Mouse (Mus musculus) testis, adult 10 weeks (tissue): ENCODE data around the gene Edc3. TPM values are rescaled to one million over a fixed set of nuclear protein-coding genes. Genes with fewer than 3 reads are reported as not detected.

Experiments
- polyA plus RNA-seq: library from polyadenylated mRNA; stranded (reverse); fragments of 350-450 nt; fragmentation: Illumina TruSeq; extraction: RNeasy Lipid Tissue Mini Kit (QIAGEN cat#74804); gene quantifications from one replicate; pipeline ENCODE4 v1.2.3, GENCODE M21; 2014; ENCODE audit warnings: low read depth, low replicate concordance

Gene Edc3
- 3.5 TPM for polyA plus RNA-seq

DNA sequence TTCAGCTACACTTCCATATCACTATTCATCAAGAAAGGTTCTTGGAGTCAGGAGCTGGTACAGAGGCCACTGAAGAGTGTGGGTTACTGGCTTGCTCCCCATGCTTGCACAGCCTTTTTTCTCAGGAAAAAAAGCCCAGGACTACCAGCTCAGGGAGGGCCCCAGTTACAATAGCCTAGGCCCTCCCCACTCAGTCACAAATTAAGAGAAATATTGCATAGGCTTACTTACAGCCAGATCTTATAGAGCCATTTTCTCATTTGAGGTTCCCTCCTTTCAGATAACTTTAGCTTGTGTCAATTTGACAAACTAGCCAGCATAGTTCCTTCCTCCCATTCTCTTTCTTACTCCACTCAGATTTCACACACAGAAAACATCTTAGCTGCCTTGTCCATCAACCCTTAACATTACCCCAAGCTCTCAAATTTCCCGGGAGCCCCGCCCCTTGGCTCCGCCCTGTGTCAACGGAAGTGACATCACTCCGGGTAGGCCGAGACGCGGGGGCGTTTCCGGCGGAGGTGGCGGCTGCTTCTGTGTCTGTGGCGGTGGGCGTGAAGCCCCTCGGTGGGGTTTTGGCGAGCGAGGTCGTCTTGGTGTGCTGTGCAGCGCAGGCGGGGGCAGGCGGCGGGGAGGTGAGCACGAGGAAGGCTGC, at the start of gene Edc3:
Gene Edc3, plus strand, starts transcription at position 473 of the 652 bp plus-strand sequence.

DNA sequence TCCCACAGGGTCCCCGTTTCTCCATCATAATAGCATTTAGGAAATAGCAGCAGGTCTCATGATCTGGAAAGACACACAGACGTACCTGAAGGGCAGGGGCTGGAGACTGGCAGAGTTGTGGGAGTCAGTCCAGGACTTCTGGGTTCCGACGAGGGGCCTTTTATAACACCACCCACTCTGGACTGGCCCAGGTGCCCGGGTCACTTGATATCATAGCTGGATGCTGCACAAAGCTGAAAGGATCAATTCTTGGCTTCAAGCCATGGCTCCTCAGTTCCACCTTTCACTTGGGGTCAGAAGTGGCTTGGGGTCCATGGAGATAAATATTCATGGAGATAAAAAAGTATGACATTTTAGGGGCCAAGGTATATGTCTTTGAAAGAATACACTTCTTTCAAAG, 24.8 kb upstream of the Edc3 start, which contains the start of gene Cyp1a2:
Gene Cyp1a2, minus strand, starts transcription at position 184 of the 400 bp plus-strand sequence.

DNA sequence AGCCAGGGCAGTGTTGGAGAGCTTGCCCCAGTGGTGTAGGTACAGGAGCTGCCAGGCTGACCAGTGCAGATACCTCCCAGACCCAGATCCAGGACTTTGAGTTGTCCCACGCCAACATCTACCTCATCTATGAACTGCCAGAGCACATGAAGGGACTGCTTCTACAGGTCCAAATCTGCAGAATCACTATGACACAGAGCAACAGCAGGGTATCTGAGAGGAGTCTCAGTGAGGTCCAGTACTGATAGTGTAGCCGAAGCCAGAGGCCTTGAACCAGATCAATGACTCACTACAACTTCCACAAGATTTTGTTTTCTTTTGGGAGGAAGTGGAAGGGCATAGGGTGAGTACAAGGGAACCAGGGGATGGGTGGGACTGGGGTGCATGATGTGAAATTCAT, 20.6 kb upstream of the Edc3 start, which contains the start of gene Cyp1a1:
Gene Cyp1a1, plus strand, starts transcription at position 178 of the 400 bp plus-strand sequence.

DNA sequence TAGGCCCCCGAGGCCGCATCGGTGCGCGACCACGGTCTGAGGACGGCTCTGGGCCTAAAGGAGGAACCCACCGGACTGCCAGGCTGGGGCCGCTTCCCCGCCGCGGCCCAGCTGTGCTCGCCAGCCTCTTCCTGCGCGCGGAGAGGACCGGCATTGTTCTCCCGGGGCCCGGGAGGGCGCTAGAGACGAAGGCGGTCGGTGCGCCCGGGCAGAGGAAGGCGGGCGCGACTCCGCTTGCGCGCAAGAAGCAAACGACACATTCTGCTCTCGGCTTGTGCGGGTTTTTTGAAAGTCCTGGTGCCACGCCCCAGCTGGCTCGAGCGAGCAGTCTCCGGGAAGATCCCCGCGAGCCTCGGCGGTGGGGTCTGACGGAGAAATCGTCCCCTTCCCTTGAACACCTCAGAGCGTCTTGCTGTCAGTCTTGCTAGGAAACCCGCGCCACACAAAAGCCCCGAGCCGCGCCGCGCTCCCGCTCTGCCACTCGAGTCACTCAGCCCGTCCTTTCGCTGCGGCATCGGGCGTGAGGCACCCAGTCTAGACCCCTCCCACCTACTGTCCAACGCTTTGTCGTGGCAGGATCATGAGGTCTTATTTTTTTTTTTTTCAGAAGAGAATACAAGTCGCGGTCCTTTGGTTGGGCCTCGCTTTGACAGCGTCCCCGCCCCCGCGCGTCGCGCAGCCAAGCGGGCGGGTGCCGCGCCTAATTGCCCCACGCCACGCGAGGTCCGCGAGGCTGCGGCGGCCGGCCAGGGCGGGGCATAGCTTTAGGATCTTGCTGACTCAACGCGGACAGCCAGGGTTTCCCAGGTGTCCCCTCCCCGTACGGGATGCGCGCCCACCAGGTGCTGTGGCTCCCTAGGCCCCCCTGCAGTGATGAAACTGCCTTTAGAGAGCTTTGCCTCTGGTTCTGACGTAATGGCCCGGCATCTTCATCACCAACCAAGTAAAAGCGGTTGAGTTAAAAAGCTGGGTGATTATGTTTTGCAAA, 57.3 kb downstream of the Edc3 start, which contains the start of gene Clk3:
Gene Clk3, minus strand, starts transcription at position 497 of the 988 bp plus-strand sequence.

Other genes with a start within 250 kb of the Edc3 start
- gene Scamp5, start 240.5 kb upstream of the Edc3 start, polyA plus RNA-seq: 1.2 TPM
- gene Rpp25, start 204.5 kb upstream of the Edc3 start, polyA plus RNA-seq: 0.14 TPM
- gene Cox5a, start 187.3 kb upstream of the Edc3 start, polyA plus RNA-seq: 491 TPM
- gene Fam219b, start 171.0 kb upstream of the Edc3 start, polyA plus RNA-seq: 3.2 TPM
- 102 TPM for gene Mpi, start 155.8 kb upstream of the Edc3 start, polyA plus RNA-seq
- 26.7 TPM for gene Scamp2, start 147.6 kb upstream of the Edc3 start, polyA plus RNA-seq
- gene Ulk3, start 119.1 kb upstream of the Edc3 start, polyA plus RNA-seq: 1.7 TPM
- not detected for gene Cplx3, start 102.3 kb upstream of the Edc3 start, polyA plus RNA-seq
- gene Lman1l, start 87.8 kb upstream of the Edc3 start, polyA plus RNA-seq: not detected
- gene Csk, start 54.9 kb upstream of the Edc3 start, polyA plus RNA-seq: 1.2 TPM
- gene Cyp1a2, start 24.8 kb upstream of the Edc3 start, polyA plus RNA-seq: 0.10 TPM
- gene Cyp1a1, start 20.6 kb upstream of the Edc3 start, polyA plus RNA-seq: not detected
- gene Clk3, start 57.3 kb downstream of the Edc3 start, polyA plus RNA-seq: 98.7 TPM
- gene Arid3b, start 128.3 kb downstream of the Edc3 start, polyA plus RNA-seq: 14.5 TPM
- gene Ubl7, start 202.4 kb downstream of the Edc3 start, polyA plus RNA-seq: 591 TPM
- gene Sema7a, start 231.6 kb downstream of the Edc3 start, polyA plus RNA-seq: 5.1 TPM